Mouse (Mus musculus) lung, postnatal 4 days (tissue): ENCODE measurements at regions not wholly inside any gene's neighbourhood (a gene's known extent, or its start where the extent isn't known, plus 50 kb on each side); places are given as distances from the start of the nearest gene placed in this dataset.

Experiments
- DNase-seq, 2 experiments: peaks; one replicate each; pipeline ENCODE4 v3.0.0; 2021

GRCm38 (mm10) chr4:106248272-106248671 is 67.7 kb upstream of the Usp24 start:
- no peak for DNase-seq

GRCm38 (mm10) chr4:106249028-106249782 is 66.8 kb upstream of the Usp24 start:
- no peak for DNase-seq

GRCm38 (mm10) chr4:106250048-106250447 is 66.0 kb upstream of the Usp24 start:
- DNase-seq, result no peak

GRCm38 (mm10) chr4:106251430-106251829 is 64.6 kb upstream of the Usp24 start:
- DNase-seq, result no peak

- DNase-seq, result no peak
Measured at GRCm38 (mm10) chr4:106252946-106253345, 63.1 kb upstream of the Usp24 start.

- no peak for DNase-seq
Measured at GRCm38 (mm10) chr4:106254761-106255475, 61.1 kb upstream of the Usp24 start.

GRCm38 (mm10) chr4:106255959-106256609 is 59.9 kb upstream of the Usp24 start:
- DNase-seq, result peak in 1 of 2 experiments; percentile 31

GRCm38 (mm10) chr4:106261404-106261803 is 54.6 kb upstream of the Usp24 start:
- DNase-seq, result no peak

- no peak for DNase-seq
Measured at GRCm38 (mm10) chr4:106261901-106262560, 54.0 kb upstream of the Usp24 start.

- DNase-seq, result no peak
Measured at GRCm38 (mm10) chr4:106262751-106263725, 53.0 kb upstream of the Usp24 start.
